Mouse (Mus musculus) natural killer cell, adult 2 months (primary cell): ENCODE results near the gene Aco1.

Source experiments
- DNase-seq, 2 experiments: peaks; one replicate each; pipeline ENCODE4 v3.0.0; 2022; ENCODE audit warnings: low spot score in 2 of 2

Aco1 gene

DNA sequence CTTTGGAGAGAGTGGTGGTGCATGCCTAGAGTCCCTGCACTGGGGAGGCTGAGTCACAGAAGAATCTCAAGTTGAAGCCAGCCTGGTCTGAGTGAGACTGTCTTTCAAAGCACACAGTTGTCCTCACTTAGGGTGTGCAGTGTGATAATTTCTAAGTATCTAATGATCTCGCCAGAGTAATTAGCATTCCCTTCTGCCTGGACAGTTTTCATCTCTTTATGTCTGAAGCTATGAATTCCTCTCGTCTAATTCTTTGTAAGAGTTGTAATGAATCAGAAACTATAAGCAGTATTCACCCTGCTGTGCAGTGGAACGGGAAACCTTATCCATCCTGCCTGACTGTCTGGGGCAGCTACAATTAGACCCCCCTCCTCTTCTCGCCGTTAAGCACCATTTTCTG, 64.8 kb downstream of the Aco1 start:
- DNase-seq: no peak

DNA sequence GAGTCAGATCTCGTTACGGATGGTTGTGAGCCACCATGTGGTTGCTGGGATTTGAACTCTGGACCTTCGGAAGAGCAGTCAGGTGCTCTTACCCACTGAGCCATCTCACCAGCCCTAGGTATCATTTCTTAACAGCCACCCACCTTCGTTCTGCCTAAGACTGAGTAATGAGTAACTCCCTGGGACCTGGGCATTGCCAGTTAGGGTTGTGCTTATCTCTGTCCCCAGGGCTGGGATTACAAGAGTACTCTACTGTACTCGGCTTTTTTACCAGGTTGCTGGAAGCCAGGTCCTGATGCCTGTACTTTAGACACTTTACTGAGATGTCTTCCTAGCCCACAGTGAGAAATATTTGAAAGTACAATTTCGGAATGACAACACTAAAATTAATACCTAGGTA, 69.3 kb downstream of the Aco1 start:
- DNase-seq: no peak

DNA sequence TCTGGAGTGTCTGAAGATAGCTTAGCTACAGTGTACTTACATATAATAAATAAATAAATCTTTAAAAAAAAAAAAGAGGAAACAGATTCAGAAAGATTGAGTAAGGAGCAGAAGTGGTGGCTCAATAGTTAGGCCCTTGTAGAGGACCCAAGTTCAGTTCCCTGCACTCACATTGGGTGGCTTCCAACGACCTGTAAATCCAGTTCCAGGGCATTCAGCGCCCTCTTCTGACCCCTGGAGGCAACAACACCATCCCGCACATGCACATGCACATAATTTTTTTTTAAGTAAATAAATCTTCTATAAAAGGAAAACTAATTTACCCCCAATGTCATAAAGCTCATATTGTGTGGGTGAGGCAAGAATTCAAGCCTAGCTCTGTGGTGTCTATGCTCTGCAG, 75.0 kb downstream of the Aco1 start:
- no peak for DNase-seq

DNA sequence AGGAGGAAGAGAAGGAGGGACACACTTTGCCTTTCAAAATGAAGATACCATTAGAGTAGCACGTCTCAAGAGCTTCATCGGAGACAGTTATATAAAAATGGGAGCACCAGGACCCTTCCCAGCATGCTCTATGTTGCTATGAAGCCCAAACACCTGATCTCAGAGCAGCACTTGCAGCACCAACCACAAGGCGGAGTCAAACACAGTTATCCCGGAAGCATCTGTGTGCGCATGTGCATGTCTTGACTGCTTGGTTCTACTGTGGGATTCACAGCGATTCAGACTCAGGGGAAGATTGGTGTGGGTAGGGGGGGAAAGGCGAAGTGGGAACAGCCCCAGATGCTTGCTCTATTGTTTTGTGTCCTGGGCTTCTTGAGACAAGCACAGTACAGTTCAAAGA, 75.5 kb downstream of the Aco1 start:
- peak in 1 of 2 experiments; percentile 30 for DNase-seq

DNA sequence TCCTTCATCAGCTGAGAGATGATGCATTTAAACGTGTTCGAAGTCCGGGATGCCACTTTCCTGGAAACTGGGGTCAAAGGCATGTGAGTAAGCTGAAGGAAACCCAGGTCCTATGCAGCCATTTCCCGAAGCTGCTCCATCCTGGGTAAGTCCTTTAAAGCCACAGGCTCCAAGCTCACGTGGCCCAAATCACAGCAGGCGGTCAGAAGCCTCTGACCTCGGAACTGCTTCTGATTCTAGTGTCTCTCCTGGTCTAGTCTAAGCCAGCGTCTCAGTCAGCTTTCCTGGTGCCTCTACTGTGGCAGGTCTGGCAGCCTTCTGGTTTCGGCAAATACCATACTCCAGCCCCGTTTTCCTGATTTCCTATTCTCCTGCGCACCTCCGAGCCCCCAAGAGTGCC, 77.6 kb downstream of the Aco1 start:
- DNase-seq: no peak

DNA sequence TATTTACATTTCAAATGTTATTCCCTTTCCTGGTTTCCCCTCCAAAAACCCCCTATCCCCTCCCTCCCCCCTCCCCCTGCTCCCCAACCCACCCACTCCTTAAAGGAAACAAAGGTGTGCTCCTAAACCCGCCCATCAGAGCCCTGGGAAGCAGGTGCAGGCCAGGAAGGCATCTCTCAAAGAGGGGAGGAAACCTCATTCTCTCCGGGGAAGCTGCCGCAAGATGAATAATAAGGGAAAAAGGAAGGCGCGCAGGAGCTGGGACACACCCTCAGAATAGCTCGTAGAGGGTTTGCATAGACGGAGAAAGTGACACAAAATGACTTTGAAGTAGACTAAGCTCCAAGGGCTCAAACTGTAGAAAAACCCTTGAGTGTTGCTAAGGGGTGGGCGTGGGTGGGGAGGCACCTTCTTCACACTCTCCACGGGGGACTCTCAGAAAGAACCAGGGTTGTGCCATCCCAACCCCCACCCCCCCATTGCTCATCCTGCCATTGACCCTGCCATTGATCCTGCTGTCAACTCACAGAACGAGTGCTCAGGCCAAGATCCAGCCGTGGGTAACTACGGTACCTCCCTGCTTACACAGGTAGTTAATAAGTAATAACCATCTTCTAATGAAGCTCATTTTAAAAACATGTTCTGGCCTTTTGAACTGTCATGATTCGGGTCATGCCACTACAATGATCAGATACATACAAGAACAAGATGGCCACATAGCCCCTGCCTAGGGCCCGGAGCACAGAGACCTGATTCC, 78.3 kb downstream of the Aco1 start:
- no peak for DNase-seq

DNA sequence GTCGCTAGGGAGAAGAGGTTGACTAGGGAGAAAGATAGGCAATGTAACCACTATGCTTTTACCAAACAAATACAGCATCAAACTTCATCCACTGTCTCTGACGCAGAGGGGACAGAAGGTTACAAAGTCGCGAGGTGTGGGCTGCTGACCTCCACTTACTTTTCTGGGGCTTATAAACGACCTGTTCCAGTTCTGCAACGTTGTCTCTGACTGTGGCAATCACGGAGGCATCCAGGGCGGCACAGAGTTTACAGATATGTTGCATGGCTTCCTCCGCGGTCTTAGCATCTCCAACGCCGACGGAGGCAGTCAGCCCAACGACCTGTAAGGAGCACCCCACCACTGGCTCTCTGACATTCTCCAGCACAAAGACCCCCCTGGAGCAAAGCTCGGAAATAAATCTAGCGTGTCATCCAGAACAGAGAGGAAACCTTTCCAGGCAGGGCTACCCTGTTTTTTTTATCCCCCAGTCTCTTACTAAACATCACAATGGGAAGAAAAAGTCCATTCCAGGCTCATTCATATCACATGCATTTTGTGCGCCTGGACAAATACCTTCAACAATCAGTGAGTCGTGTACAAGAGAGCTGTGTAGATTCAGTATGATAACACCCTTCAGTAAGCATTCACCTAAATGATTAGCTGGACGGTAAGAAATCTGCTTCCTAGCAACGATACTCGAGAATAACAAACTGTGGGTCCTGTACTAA, 79.2 kb downstream of the Aco1 start:
- no peak for DNase-seq

DNA sequence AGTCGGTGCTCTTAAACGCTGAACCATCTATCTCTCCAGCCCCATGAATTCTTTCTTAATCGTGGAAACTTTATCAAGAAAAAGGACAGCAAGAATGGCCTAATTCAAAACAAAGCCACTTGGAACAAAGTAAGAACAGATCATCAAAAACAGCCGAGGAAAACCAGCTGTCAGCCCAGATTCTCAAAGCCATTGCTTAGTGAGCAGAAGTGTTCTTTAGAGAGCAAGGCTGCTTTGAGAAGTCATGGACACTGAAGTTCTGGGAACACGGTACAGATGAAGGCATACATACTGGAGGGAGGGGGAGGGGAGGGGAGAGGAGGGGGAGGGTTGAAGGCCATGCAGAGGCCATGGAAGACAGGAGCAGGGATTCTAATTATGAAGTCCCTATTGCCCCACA, 83.2 kb downstream of the Aco1 start:
- DNase-seq: no peak

DNA sequence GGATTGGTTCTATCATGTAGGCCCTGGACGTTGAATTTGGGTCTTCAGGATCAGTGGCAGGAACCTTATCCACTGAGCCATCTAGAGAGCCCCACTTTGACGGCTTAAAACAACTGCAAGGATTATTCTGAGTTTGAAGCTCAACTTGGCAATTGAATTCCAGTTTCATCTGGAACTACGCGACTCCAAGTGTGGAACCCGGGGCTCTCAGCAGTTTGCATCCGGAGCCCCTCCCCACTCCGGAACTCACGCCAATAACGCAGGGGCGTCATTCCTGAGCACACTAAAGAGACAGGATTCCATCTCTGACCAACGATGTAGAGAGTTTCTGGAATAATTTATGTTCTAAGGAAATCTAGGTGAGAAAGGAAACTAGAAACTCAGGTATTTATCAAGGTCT, 84.2 kb downstream of the Aco1 start:
- DNase-seq: no peak

DNA sequence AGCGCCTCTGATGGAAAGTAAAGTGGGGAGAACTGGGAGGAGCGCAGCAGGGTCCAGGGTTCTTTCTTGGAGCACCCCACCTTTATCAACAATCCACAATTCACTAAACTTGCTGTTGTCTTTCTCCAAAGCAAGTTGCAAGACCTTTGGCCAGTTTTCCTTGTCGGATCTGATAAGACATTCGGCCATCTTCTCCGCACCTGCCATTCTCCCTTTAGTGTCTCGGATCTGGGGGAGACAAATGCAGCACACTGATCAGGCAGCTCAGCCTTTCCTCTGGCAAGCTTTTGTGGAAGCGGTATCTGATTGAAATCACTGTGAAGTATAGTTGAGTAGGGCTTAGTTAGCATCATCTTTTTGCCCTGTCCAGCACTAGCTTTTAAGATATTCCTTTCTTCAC, 85.0 kb downstream of the Aco1 start:
- no peak for DNase-seq

DNA sequence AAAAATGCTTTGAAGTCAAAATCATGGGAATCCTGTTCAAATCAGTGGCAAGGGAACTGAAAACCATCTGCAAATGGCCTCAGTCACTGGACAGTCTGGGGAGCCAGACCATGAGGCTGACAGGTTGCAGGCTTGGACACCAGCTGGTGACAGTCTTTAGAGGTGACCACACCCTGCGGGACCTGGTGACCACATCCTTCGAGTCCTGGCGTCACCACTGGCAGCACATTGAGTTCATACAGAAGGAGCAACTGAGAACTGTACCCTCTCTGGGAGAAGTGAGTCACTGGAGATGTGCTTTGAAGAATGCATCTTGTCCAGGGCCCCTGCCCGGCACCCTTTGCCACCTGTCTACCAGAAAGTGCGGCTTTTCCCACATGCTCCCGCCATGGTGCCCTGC, 86.8 kb downstream of the Aco1 start:
- peak; percentile 68 to 79 for DNase-seq

DNA sequence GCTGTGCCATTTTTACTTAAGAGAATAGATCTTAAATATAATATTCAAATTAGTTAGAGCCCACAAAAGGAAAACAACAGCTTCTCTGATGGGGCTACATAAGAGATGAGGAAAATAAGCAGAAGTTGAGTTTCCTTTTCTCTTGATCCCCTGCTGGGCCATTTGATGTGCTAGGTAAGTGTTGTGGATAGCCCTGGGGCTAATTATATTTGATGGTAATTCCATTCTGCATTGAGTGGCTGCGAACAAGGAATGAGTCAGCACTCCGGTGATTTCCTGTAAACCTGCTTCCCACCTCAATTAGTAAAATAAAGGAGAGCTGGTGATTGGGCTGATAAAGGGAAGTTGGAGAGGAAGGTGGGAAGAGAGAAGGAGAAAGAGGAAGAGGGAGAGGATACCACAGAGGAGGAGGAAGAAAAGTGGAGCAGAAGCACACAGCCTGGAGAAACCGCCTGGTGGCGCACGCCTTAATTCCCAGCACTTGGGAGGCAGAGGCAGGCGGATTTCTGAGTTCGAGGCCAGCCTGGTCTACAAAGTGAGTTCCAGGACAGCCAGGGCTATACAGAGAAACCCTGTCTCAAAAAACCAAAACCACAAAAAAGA, 90.3 kb downstream of the Aco1 start:
- DNase-seq: no peak

DNA sequence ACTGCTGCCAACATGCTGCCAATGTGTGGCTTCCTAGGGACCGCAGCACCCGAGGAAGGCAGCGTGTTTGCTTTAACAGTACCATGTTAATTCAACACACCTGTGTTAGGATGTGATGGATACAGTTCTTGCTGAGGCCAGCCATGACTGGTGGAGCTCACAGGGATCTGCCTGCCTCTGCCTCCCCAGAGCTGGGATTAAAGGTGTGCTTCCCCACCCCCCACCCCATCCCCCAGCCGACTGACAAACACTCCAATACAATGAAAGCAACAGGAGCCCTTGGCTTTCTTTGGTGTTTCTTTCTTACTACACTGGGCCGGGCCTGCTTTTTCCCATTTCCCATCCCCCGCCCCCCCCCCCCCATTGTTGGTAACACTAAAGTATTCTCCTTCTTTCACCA, 91.4 kb downstream of the Aco1 start:
- DNase-seq: no peak

DNA sequence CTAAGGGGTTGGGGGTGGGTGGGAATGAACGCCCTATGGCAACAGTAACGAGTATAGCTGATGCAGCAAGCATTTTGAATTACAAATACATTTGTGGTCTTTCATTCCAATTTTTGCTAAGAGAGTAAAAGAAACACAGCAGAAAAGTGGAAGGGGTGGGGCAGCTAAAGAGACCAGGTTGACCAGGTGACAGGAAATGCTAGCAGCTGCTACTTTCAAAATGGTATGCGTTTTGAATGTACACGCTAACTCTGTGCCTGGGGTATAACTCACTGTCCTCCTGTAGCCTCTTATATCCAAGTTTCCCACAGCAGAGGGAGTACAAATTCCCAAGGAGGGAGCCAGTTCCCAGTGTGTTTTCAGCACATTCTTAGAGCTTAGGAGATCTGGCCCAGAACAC, 93.9 kb downstream of the Aco1 start:
- DNase-seq: no peak

DNA sequence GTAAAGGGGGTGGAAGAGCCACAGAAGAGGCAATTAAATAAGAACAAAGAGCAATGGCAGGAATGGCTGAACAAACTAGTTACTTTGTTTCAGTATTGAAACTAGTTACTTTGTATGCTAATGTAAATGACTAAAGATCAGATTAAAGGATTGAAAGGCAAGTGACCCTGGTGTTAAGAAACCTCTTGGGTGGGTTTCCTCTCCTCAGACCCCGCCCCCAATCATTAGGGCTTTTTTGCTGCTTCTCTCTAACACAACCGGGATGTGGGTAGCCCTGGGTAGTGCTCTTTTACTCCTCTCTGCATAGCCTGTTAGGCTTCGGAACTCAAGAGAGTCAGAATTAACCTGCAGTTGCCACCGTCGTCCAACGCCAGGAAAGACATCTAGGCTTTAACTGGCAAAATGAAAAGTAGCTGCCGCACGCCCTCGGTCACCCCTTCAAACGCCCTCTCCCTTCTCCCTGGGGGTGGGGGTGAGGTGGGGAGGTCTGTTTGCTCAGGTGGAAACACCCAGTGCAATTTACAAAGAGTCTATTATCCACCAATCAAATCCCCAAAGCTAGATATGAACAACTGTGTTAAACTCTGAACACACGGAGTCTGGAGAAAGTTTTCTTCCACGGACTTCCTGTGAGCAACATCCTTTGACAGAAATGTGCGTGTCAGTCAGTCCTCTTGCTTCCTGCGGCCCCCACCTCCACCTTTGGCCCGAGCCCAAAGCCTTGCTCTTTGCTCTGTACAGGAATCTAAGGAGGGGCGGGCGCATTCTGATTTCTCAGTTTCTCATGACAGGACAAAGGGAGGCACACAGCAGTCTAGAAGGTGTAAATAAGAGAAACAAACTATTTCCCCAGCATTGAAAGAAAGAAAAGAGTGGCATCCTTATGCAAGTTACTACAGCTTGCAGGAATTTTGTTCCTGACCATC, 95.9 kb downstream of the Aco1 start:
- DNase-seq: peak; percentile 38 to 46

DNA sequence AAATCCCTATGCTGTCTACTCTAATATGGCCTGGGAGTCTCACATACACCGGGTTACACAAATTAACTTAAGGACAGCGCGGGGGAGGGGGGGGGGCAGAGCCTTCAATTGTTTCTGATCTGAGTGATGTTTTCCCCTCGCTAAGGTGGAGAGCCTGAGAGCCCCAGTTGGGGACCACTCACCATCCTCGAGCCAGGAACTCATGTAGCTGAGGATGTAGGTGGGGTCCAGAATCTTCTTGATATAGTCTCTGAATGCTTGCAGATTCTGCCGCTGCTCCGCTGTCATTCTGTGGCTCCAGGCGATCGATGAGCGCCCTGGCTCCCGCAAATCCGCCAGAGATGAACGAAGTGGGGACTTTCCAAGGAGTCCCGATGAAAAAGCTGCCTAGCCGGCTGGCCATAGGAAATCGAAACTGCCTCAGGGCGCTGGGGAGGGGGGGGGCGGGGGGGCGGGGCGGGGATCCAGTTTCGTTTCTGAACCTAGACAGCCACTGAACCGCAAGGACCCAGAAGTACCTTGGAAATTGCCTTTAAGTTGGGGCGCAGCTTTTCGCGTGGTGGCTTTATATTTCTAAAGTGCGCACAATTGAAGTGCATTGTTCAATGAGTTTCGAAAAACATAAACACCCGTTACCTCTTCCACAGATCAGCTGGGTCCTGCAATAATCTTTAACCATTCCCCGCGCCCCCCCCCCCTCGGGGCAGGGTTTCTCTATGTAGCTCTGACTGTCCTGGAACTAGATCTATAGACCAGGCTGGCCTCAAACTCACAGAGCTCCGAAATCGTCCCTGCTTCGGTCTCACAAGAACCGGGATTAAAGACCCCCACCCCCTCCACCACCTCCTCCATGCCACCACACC, 96.8 kb downstream of the Aco1 start, which contains the start of gene Ddx58:
Gene Ddx58 (minus strand): TSS at position 420 of the 863 bp plus-strand sequence.
- DNase-seq: peak; percentile 48 to 52

DNA sequence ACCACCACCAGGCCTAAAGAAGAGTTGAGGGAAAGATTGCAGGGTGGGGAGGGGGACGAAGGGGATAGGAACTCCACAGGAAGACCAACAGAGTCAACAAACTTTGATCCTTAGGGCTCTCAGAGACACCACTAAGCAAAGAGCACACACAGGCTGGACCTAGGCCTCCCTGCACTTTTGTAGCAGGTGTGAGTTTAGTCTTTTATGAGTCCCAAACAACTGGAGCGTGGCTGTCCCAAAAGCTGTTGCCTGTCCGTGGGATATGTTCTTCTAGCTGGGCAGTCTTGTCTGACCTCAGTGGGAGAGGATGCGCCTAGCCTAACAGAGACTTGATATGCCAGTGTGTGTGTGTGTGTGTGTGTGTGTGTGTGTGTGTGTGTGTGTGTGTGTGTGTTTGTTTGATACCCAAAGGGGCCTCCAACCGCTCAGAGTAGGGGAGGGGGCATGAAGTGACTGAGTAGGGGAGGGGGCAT, 97.4 kb downstream of the Aco1 start:
- no peak for DNase-seq

DNA sequence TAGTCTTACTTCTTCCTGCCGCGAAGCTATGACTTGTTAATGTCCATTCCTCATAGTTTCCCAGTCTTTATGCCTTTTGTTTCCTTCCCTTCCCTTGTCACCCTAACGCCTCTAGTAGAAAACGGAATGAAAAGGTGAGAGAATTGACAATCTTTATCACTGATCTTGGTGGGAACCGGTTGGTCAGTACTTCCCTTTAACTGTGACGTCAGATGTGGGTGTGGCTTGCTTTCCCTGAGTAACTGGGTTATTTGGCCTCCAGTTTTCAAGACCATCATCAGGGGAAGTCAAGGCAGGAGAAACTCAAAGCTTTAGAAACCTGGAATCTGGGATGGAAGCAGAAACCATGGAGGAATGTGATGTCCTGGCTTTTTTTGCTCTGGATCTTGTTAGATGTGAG, 99.0 kb downstream of the Aco1 start:
- DNase-seq: no peak

DNA sequence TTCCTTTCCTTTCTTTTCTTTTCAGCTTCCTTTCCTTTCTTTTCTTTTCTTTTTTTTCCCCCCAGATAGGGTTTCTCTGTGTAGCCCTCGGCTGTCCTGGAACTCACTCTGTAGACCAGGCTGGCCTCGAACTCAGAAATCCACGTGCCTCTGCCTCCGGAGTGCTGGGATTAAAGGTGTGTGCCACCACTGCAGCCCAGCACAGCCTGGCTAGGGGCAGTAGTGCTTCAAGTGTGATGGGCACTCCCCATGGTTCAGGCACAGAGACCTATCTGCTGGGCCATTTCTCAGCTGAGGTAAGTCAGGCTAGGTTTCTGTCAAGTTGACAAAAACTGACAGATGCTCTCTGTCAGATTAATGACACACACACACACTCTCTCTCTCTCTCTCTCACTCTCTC, 100.1 kb downstream of the Aco1 start:
- DNase-seq: no peak

DNA sequence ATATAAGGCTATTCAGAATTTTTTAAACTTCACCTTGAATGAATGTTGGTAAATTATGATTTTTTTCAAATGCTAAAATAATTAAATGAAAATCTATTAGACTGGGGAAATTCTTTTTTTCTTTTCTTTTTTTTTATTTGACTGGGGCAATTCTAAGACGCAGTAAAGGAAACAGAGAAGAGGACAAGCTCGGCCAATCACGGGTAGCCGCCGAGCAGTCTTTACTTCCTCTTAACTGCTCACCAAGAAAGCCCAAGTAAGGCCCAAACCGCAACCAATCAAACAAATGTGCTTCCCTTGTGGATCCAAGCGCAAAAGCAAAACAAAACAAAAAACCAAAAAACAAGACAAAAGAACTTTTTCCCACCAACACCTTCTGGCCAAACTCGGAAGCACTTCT, 101.2 kb downstream of the Aco1 start:
- peak in 1 of 2 experiments; percentile 46 for DNase-seq
